Mouse (Mus musculus) brain, embryonic 14.5 days (tissue): ENCODE results near the gene Lgals9.

Source experiments
- CTCF ChIP-seq: fragments of 200-500 bp; IDR thresholded peaks from 2 replicates; pipeline ENCODE4 v1.5.1; 2012; ENCODE audit warnings: inconsistent platforms, mild to moderate bottlenecking, moderate library complexity, borderline replicate concordance; ENCODE audit not compliant: insufficient read depth, insufficient read length; ENCODE audit errors: extremely low read depth
- POLR2A ChIP-seq: fragments of 200-500 bp; IDR thresholded peaks from 2 replicates; pipeline ENCODE4 v1.6.1; 2012; ENCODE audit warnings: mild to moderate bottlenecking, inconsistent platforms, borderline replicate concordance; ENCODE audit not compliant: poor library complexity, insufficient read depth, insufficient read length, severe bottlenecking; ENCODE audit errors: extremely low read depth

- TF ChIP-seq CTCF: peak; percentile 57
- no peak for TF ChIP-seq POLR2A
These were observed 24.8 kb downstream of the Lgals9 start for GRCm38 (mm10) chr11:78959841-78960520.
